Comparison of ENCODE assay signal across 8 mouse cellular contexts in genomic region chr12:32926331-32927172, GRCm38 (mm10). TPM values are rescaled to one million over a fixed set of nuclear protein-coding genes. Genes with fewer than 3 reads are reported as not detected.
DNase-seq lines count a peak whose midpoint lies in the region; ATAC-seq and TF ChIP-seq lines count a peak whose summit lies in the region.

No protein-coding gene starts in this region.

- H3K9me3 ChIP-seq in forebrain, embryonic 10.5 days = no peaks in the 10 kb centered on the region
- no peaks in the 10 kb centered on the region for H3K9me3 ChIP-seq in forebrain, embryonic 11.5 days (ENCODE audit: control insufficient read depth, low read length)
- H3K9me3 ChIP-seq in forebrain, postnatal 0 days (ENCODE audit: low read length) = no peaks in the 10 kb centered on the region
- H3K9me3 ChIP-seq in hindbrain, embryonic 16.5 days (ENCODE audit: control insufficient read depth, low read length) = no peaks in the 10 kb centered on the region
- no peaks in the 10 kb centered on the region for H3K9me3 ChIP-seq in limb, embryonic 14.5 days (ENCODE audit: control insufficient read depth, low read length)
- no peaks in the 10 kb centered on the region for H3K9me3 ChIP-seq in liver, embryonic 12.5 days (replicated peaks)

- no peak for ATAC-seq in forebrain, embryonic 11.5 days (replicated peaks; ENCODE audit: low FRiP score)
- ATAC-seq in forebrain, postnatal 0 days = peak; percentile 94
- ATAC-seq in hindbrain, embryonic 16.5 days = peak; percentile 81
- ATAC-seq in limb, embryonic 14.5 days (ENCODE audit: low FRiP score, low read depth) = peak; percentile 82
- no peak for ATAC-seq in liver, embryonic 12.5 days

- no peak for TF ChIP-seq CTCF in brain, embryonic 14.5 days (IDR thresholded peaks at IDR 0.05; ENCODE audit: borderline replicate concordance, extremely low read depth, insufficient read depth, insufficient read length)
- TF ChIP-seq CTCF in forebrain, postnatal 0 days (IDR thresholded peaks at IDR 0.05; ENCODE audit: low read depth) = 0 out of 2 replicates have a peak, but pooled peaks have one; percentile 1

- H3K27me3 ChIP-seq in forebrain, embryonic 10.5 days (ENCODE audit: poor library complexity, severe bottlenecking) = no peaks in the 10 kb centered on the region
- H3K27me3 ChIP-seq in forebrain, embryonic 11.5 days (ENCODE audit: control insufficient read depth, insufficient read depth, low read length) = no peaks in the 10 kb centered on the region
- no peaks in the 10 kb centered on the region for H3K27me3 ChIP-seq in forebrain, postnatal 0 days (ENCODE audit: insufficient read depth, low read length)
- H3K27me3 ChIP-seq in hindbrain, embryonic 16.5 days (replicated peaks; ENCODE audit: control insufficient read depth, insufficient read depth, low read length) = no peaks in the 10 kb centered on the region
- no peaks in the 10 kb centered on the region for H3K27me3 ChIP-seq in limb, embryonic 14.5 days (ENCODE audit: control insufficient read depth, insufficient read depth, low read length)
- no peaks in the 10 kb centered on the region for H3K27me3 ChIP-seq in liver, embryonic 12.5 days (replicated peaks)

- no peak for TF ChIP-seq POLR2A in brain, embryonic 14.5 days (IDR thresholded peaks at IDR 0.05; ENCODE audit: borderline replicate concordance, extremely low read depth, insufficient read depth, insufficient read length, poor library complexity, severe bottlenecking)
- TF ChIP-seq POLR2A in limb, embryonic 14.5 days (IDR thresholded peaks at IDR 0.05; ENCODE audit: borderline replicate concordance, extremely low read depth, insufficient read depth, insufficient read length) = no peak

- no peak overlapping the region for H3K4me3 ChIP-seq in forebrain, embryonic 10.5 days
- H3K4me3 ChIP-seq in forebrain, embryonic 11.5 days (ENCODE audit: low read depth, low read length) = no peak overlapping the region
- H3K4me3 ChIP-seq in forebrain, postnatal 0 days (ENCODE audit: low read depth, low read length) = no peak overlapping the region
- H3K4me3 ChIP-seq in hindbrain, embryonic 16.5 days (ENCODE audit: low read length) = no peak overlapping the region
- H3K4me3 ChIP-seq in limb, embryonic 14.5 days (replicated peaks; ENCODE audit: low read length) = no peak overlapping the region
- no peak overlapping the region for H3K4me3 ChIP-seq in liver, embryonic 12.5 days

- no peak for DNase-seq in forebrain, embryonic 10.5 days (ENCODE audit: extremely low spot score, low spot score)
- no peak for DNase-seq in forebrain, embryonic 11.5 days (ENCODE audit: low spot score)
- DNase-seq in brain, embryonic 14.5 days (ENCODE audit: low read depth) = peak; percentile 93
- DNase-seq in forebrain, postnatal 0 days = peak; percentile 88
- peak; percentile 57 for DNase-seq in limb, embryonic 14.5 days (ENCODE audit: low spot score)
- DNase-seq in spleen, adult 12 weeks (ENCODE audit: low spot score) = no peak

- H3K9ac ChIP-seq in forebrain, embryonic 11.5 days (ENCODE audit: low read length) = no peak overlapping the region
- H3K9ac ChIP-seq in forebrain, postnatal 0 days = no peak overlapping the region
- 0 out of 2 replicates have a peak overlapping the region, but pooled peaks have one; percentile 32 for H3K9ac ChIP-seq in hindbrain, embryonic 16.5 days (ENCODE audit: low read depth, low read length)
- no peak overlapping the region for H3K9ac ChIP-seq in limb, embryonic 14.5 days (ENCODE audit: low read depth, low read length, severe bottlenecking)
- H3K9ac ChIP-seq in liver, embryonic 12.5 days = no peak overlapping the region

- WGBS in forebrain, embryonic 10.5 days = 70% methylated on average over 18 of the region's 18 CpGs
- WGBS in forebrain, embryonic 11.5 days = 64% methylated on average over 18 of the region's 18 CpGs
- WGBS in forebrain, postnatal 0 days = 41% methylated on average over 18 of the region's 18 CpGs
- 43% methylated on average over 18 of the region's 18 CpGs for WGBS in hindbrain, embryonic 16.5 days
- WGBS in limb, embryonic 14.5 days = 31% methylated on average over 18 of the region's 18 CpGs
- 68% methylated on average over 18 of the region's 18 CpGs for WGBS in liver, embryonic 12.5 days (ENCODE audit: insufficient replicate concordance)

- no peak overlapping the region for H3K4me2 ChIP-seq in forebrain, embryonic 11.5 days (ENCODE audit: low read depth, low read length, severe bottlenecking)
- H3K4me2 ChIP-seq in forebrain, postnatal 0 days (ENCODE audit: low read depth) = peak overlapping the region; percentile 19; the same call in 1 of the 2 replicates
- peak overlapping the region; percentile 13 for H3K4me2 ChIP-seq in hindbrain, embryonic 16.5 days (ENCODE audit: low read length)
- no peak overlapping the region for H3K4me2 ChIP-seq in limb, embryonic 14.5 days (replicated peaks; ENCODE audit: low read depth, low read length, severe bottlenecking)
- H3K4me2 ChIP-seq in liver, embryonic 12.5 days = no peak overlapping the region

- peaks cover 22% of the 10 kb centered on the region for H3K4me1 ChIP-seq in forebrain, embryonic 10.5 days
- H3K4me1 ChIP-seq in forebrain, embryonic 11.5 days (replicated peaks; ENCODE audit: control insufficient read depth, insufficient read depth, low read length) = peaks cover 3% of the 10 kb centered on the region; the same call in 1 of the 2 replicates
- peaks cover 13% of the 10 kb centered on the region for H3K4me1 ChIP-seq in forebrain, postnatal 0 days (ENCODE audit: insufficient read depth)
- peaks cover 11% of the 10 kb centered on the region for H3K4me1 ChIP-seq in hindbrain, embryonic 16.5 days (ENCODE audit: control insufficient read depth, insufficient read depth, low read depth, low read length)
- H3K4me1 ChIP-seq in limb, embryonic 14.5 days (ENCODE audit: control insufficient read depth, insufficient read depth, low read length) = peaks cover 10% of the 10 kb centered on the region
- H3K4me1 ChIP-seq in liver, embryonic 12.5 days = no peaks in the 10 kb centered on the region

- H3K36me3 ChIP-seq in forebrain, embryonic 10.5 days (replicated peaks) = no peaks in the 10 kb centered on the region
- H3K36me3 ChIP-seq in forebrain, embryonic 11.5 days (ENCODE audit: control insufficient read depth, insufficient read depth, low read length) = no peaks in the 10 kb centered on the region
- H3K36me3 ChIP-seq in forebrain, postnatal 0 days (ENCODE audit: insufficient read depth) = no peaks in the 10 kb centered on the region
- H3K36me3 ChIP-seq in hindbrain, embryonic 16.5 days (ENCODE audit: control insufficient read depth, insufficient read depth, low read length) = no peaks in the 10 kb centered on the region
- no peaks in the 10 kb centered on the region for H3K36me3 ChIP-seq in limb, embryonic 14.5 days (ENCODE audit: control insufficient read depth, insufficient read depth, low read length)
- H3K36me3 ChIP-seq in liver, embryonic 12.5 days = no peaks in the 10 kb centered on the region

- peak overlapping the region; percentile 15; the same call in 1 of the 2 replicates for H3K27ac ChIP-seq in forebrain, embryonic 10.5 days
- no peak overlapping the region for H3K27ac ChIP-seq in forebrain, embryonic 11.5 days (ENCODE audit: low read depth, low read length)
- peak overlapping the region; percentile 60 for H3K27ac ChIP-seq in forebrain, postnatal 0 days (ENCODE audit: low read depth, low read length)
- 0 out of 2 replicates have a peak overlapping the region, but pooled peaks have one; percentile 12 for H3K27ac ChIP-seq in hindbrain, embryonic 16.5 days (ENCODE audit: low read depth, low read length)
- H3K27ac ChIP-seq in limb, embryonic 14.5 days (replicated peaks; ENCODE audit: low read depth, low read length) = no peak overlapping the region; the same call in 1 of the 2 replicates
- H3K27ac ChIP-seq in liver, embryonic 12.5 days = no peak overlapping the region

RNA-seq across cellular contexts. Expression of gene Sypl, which starts 27.1 kb away (rescaled TPM):
- 48.6 and 52.0 TPM in 2 replicates for polyA plus RNA-seq in forebrain, embryonic 10.5 days (2016; fragmentation: Nextera tagmentation; extraction: Ambion mirVana)
- 49.4 and 53.3 TPM in 2 replicates for polyA plus RNA-seq in forebrain, embryonic 11.5 days (2014; fragmentation: Nextera tagmentation; extraction: Ambion mirVana)
- 27.7 and 28.9 TPM in 2 replicates for polyA plus RNA-seq in brain, embryonic 14.5 days (2012; rRNA removed)
- total RNA-seq in forebrain, postnatal 0 days (2014; rRNA removed) = 18.5 and 21.3 TPM in 2 replicates
- polyA plus RNA-seq in forebrain, postnatal 0 days (2015; fragmentation: Nextera tagmentation; extraction: Ambion mirVana) = 35.2 and 40.1 TPM in 2 replicates
- 43.4 and 46.0 TPM in 2 replicates for polyA plus RNA-seq in hindbrain, embryonic 16.5 days (2015; fragmentation: Nextera tagmentation; extraction: Ambion mirVana)
- polyA plus RNA-seq in limb, embryonic 14.5 days (2012; rRNA removed) = 53.3 and 54.1 TPM in 2 replicates
- 97.6 and 104 TPM in 2 replicates for polyA plus RNA-seq in limb, embryonic 14.5 days (2014; fragmentation: Nextera tagmentation; extraction: Ambion mirVana)
- 50.5 and 51.2 TPM in 2 replicates for polyA plus RNA-seq in liver, embryonic 12.5 days (2016; fragmentation: Nextera tagmentation; extraction: Ambion mirVana)

Comparison
In these comparisons a context has a peak if more than half of its experiments do, and no peak if none do; other contexts are left out.
1. DNase-seq: peak in brain, embryonic 14.5 days (single experiment), forebrain, postnatal 0 days (single experiment) and limb, embryonic 14.5 days (single experiment); none in forebrain, embryonic 10.5 days (single experiment), forebrain, embryonic 11.5 days (single experiment) and spleen, adult 12 weeks (single experiment).
2. H3K27ac ChIP-seq: peak in forebrain, embryonic 10.5 days (single experiment), forebrain, postnatal 0 days (single experiment) and hindbrain, embryonic 16.5 days (single experiment); none in forebrain, embryonic 11.5 days (single experiment), limb, embryonic 14.5 days (single experiment) and liver, embryonic 12.5 days (single experiment).
3. ATAC-seq: peak in forebrain, postnatal 0 days (single experiment), hindbrain, embryonic 16.5 days (single experiment) and limb, embryonic 14.5 days (single experiment); none in forebrain, embryonic 11.5 days (single experiment) and liver, embryonic 12.5 days (single experiment).
4. H3K4me2 ChIP-seq: peak in forebrain, postnatal 0 days (single experiment) and hindbrain, embryonic 16.5 days (single experiment); none in forebrain, embryonic 11.5 days (single experiment), limb, embryonic 14.5 days (single experiment) and liver, embryonic 12.5 days (single experiment).